Comparison of ENCODE assay signal across 40 mouse cellular contexts in genomic region chr5:30131246-30131645, GRCm38 (mm10). TPM values are rescaled to one million over a fixed set of nuclear protein-coding genes. Genes with fewer than 3 reads are reported as not detected.
"Had no signal": no experiment of that assay in that cellular context is flagged by ENCODE, and none has a peak within 500 bp of the region (broad histone marks: within the 10 kb centered on the region; RNA-seq: fewer than 3 reads in every experiment).

No protein-coding gene starts in this region.

- DNase-seq: left cerebral cortex, postnatal 4 days; liver; liver, embryonic 13.5 days; liver, postnatal 0 days; lung, adult 18-20 months; lung, adult 2 months; lung, embryonic 14.5 days; lung, postnatal 10 days; lung, postnatal 14 days; lung, postnatal 36 days; lung, postnatal 4 days; midbrain, embryonic 14.5 days had no signal

- H3K9ac ChIP-seq: limb, embryonic 12.5 days; limb, embryonic 13.5 days; limb, embryonic 15.5 days; liver, embryonic 12.5 days; liver, embryonic 13.5 days; liver, embryonic 14.5 days; liver, embryonic 15.5 days; liver, postnatal 0 days; lung, embryonic 14.5 days; lung, embryonic 15.5 days; midbrain, embryonic 12.5 days; midbrain, embryonic 13.5 days; midbrain, embryonic 15.5 days; neural tube, embryonic 12.5 days had no signal

- H3K27me3 ChIP-seq: limb, embryonic 12.5 days; limb, embryonic 13.5 days; limb, embryonic 15.5 days; liver, embryonic 12.5 days; liver, embryonic 13.5 days; liver, embryonic 15.5 days; lung, embryonic 15.5 days; megakaryocyte, embryonic 14.5 days; midbrain, embryonic 12.5 days; midbrain, embryonic 13.5 days; midbrain, embryonic 15.5 days; neural tube, embryonic 12.5 days had no signal

- ATAC-seq: liver, embryonic 12.5 days; liver, postnatal 0 days; lung, postnatal 0 days; midbrain, embryonic 13.5 days; midbrain, embryonic 15.5 days had no signal

- H3K4me2 ChIP-seq: limb, embryonic 12.5 days; limb, embryonic 13.5 days; limb, embryonic 15.5 days; liver, embryonic 11.5 days; liver, embryonic 12.5 days; liver, embryonic 13.5 days; liver, embryonic 15.5 days; lung, embryonic 14.5 days; lung, embryonic 15.5 days; midbrain, embryonic 12.5 days; midbrain, embryonic 13.5 days; midbrain, embryonic 15.5 days; neural tube, embryonic 12.5 days had no signal

- H3K4me1 ChIP-seq: limb, embryonic 10.5 days; limb, embryonic 12.5 days; limb, embryonic 13.5 days; limb, embryonic 15.5 days; liver, embryonic 12.5 days; liver, embryonic 13.5 days; liver, embryonic 15.5 days; lung, embryonic 15.5 days; midbrain, embryonic 10.5 days; midbrain, embryonic 12.5 days; midbrain, embryonic 13.5 days; midbrain, embryonic 15.5 days; neural tube, embryonic 12.5 days had no signal

- H3K27ac ChIP-seq: left cerebral cortex, adult 2 months; limb, embryonic 10.5 days; limb, embryonic 12.5 days; limb, embryonic 13.5 days; limb, embryonic 15.5 days; liver, embryonic 12.5 days; liver, embryonic 13.5 days; liver, embryonic 14.5 days; liver, embryonic 15.5 days; lung, embryonic 15.5 days; macrophage; midbrain, embryonic 10.5 days; midbrain, embryonic 12.5 days; midbrain, embryonic 13.5 days; midbrain, embryonic 15.5 days; neural tube, embryonic 12.5 days had no signal

- H3K9me3 ChIP-seq: limb, embryonic 10.5 days; limb, embryonic 12.5 days; limb, embryonic 13.5 days; limb, embryonic 15.5 days; liver, embryonic 12.5 days; liver, embryonic 13.5 days; liver, embryonic 15.5 days; lung, embryonic 15.5 days; megakaryocyte, embryonic 14.5 days; midbrain, embryonic 10.5 days; midbrain, embryonic 12.5 days; midbrain, embryonic 13.5 days; midbrain, embryonic 15.5 days; neural tube, embryonic 12.5 days had no signal

- H3K4me3 ChIP-seq: left cerebral cortex, adult 2 months; limb, embryonic 10.5 days; limb, embryonic 12.5 days; limb, embryonic 13.5 days; limb, embryonic 15.5 days; liver, embryonic 12.5 days; liver, embryonic 13.5 days; liver, embryonic 15.5 days; lung, embryonic 15.5 days; megakaryocyte, embryonic 14.5 days; midbrain, embryonic 10.5 days; midbrain, embryonic 12.5 days; midbrain, embryonic 13.5 days; midbrain, embryonic 15.5 days; myocyte; neural tube, embryonic 12.5 days had no signal

RNA-seq across cellular contexts. Expression of gene 3110082J24Rik, which starts 25.4 kb away (rescaled TPM):
- total RNA-seq: liver, adult 2 months; megakaryocyte progenitor cell, adult 5-6 weeks; megakaryocyte, adult 5-6 weeks; megakaryocyte-erythroid progenitor cell, adult 5-6 weeks; monocyte, adult 5-6 weeks had no signal
- polyA plus RNA-seq: limb, embryonic 10.5 days; limb, embryonic 11.5 days; limb, embryonic 12.5 days; limb, embryonic 13.5 days; limb, embryonic 14.5 days; limb, embryonic 15.5 days; liver, adult 2 months; liver, embryonic 11.5 days; liver, embryonic 12.5 days; liver, embryonic 13.5 days; liver, embryonic 14.5 days; liver, embryonic 15.5 days; liver, embryonic 16.5 days; liver, postnatal 0 days; lung, adult 2 months; lung, embryonic 14.5 days; lung, embryonic 15.5 days; lung, embryonic 16.5 days; lung, postnatal 0 days; macrophage had no signal

RNA-seq across cellular contexts. Expression of gene Garem2, which starts 26.3 kb away (rescaled TPM):
- total RNA-seq: liver, adult 2 months; megakaryocyte progenitor cell, adult 5-6 weeks; megakaryocyte, adult 5-6 weeks; monocyte, adult 5-6 weeks had no signal
- polyA plus RNA-seq: liver, adult 2 months; macrophage had no signal
